Mouse (Mus musculus) forebrain, embryonic 15.5 days (tissue): ENCODE measurements around the gene Ugt1a6b. TPM values are rescaled to one million over a fixed set of nuclear protein-coding genes. Genes with fewer than 3 reads are reported as not detected.

Experiments
- ATAC-seq: fragments of 200-750 bp; cut with Nextera tagmentation; replicated peaks from 2 replicates; pipeline ENCODE4 v1.8.0; 2017; ENCODE audit warnings: mild to moderate bottlenecking, moderate TSS enrichment, moderate library complexity
- H3K27ac ChIP-seq: fragments of 300-500 bp; sonication (generic); replicated peaks from 2 replicates; pipeline ENCODE4 v1.5.1; 2015; ENCODE audit warnings: mild to moderate bottlenecking, inconsistent platforms
- H3K27me3 ChIP-seq: fragments of 300-500 bp; sonication (generic); 2 replicates; pipeline ENCODE4 v1.6.1; 2015; ENCODE audit warnings: inconsistent platforms
- H3K36me3 ChIP-seq: fragments of 300-500 bp; sonication (generic); 2 replicates; pipeline ENCODE4 v1.6.1; 2015; ENCODE audit warnings: mild to moderate bottlenecking, inconsistent platforms
- H3K4me1 ChIP-seq: fragments of 300-500 bp; sonication (generic); 2 replicates; pipeline ENCODE4 v1.6.1; 2015; ENCODE audit warnings: inconsistent platforms
- H3K4me2 ChIP-seq: fragments of 300-500 bp; sonication (generic); replicated peaks from 2 replicates; pipeline ENCODE4 v1.6.1; 2015; ENCODE audit warnings: mild to moderate bottlenecking, inconsistent platforms
- H3K4me3 ChIP-seq: fragments of 300-500 bp; sonication (generic); 2 replicates; pipeline ENCODE4 v1.5.1; 2015; ENCODE audit warnings: mild to moderate bottlenecking, inconsistent platforms
- H3K9ac ChIP-seq: fragments of 300-500 bp; sonication (generic); replicated peaks from 2 replicates; pipeline ENCODE4 v1.6.1; 2015; ENCODE audit warnings: mild to moderate bottlenecking, inconsistent platforms
- H3K9me3 ChIP-seq: fragments of 300-500 bp; sonication (generic); 2 replicates; pipeline ENCODE4 v1.6.1; 2016; ENCODE audit warnings: inconsistent platforms
- WGBS: fragments of 180-500 bp; shearing (Covaris S2); methylation state at CpG from one replicate; pipeline ENCODE4 v1.1.7; 2015; ENCODE audit warnings: mixed read lengths; 5-methylcytosine and 5-hydroxymethylcytosine counted together
- polyA plus RNA-seq: library from polyadenylated mRNA; unstranded; fragments of >200 nt; fragmentation: Nextera tagmentation; extraction: Ambion mirVana; gene quantifications from 2 replicates; pipeline ENCODE4 v1.2.1, GENCODE M21; 2015

The Ugt1a6b gene
- polyA plus RNA-seq, 1 experiment from 2014 or later = 2.3 TPM

DNA sequence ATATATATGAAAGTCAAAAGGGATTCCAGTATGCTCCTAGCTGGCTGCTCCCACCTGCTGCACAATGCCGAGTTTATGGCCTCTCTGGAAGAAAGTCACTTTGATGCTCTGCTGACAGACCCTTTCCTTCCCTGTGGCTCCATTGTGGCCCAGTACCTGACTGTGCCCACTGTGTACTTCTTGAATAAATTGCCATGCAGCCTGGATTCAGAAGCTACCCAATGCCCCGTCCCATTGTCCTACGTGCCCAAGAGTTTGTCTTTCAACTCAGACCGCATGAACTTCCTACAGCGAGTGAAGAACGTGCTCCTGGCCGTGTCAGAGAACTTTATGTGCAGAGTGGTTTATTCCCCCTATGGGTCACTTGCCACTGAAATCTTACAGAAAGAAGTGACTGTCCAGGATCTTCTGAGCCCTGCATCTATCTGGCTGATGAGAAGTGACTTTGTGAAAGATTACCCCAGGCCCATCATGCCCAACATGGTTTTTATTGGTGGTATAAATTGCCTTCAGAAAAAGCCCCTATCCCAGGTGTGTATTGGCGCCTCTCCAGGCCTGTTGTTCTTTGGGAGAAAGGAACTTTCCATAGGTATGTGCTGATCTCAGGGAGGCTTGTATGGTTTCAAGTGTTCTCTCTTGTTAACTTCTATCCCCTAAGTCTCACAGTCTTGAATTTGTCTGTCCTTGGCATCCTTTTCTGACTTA lies 109.4 kb downstream of the Ugt1a6b start:
- Histone ChIP-seq H3K27ac (no peak overlapping the region), H3K4me2 (no peak overlapping the region), H3K36me3 (no peaks in the 10 kb centered on the region), H3K27me3 (no peaks in the 10 kb centered on the region), H3K4me1 (no peaks in the 10 kb centered on the region), H3K9me3 (peaks cover 58% of the 10 kb centered on the region), H3K4me3 (no peak overlapping the region), H3K9ac (no peak overlapping the region)
- 62% methylated on average over 8 of the region's 8 CpGs for WGBS
- ATAC-seq = peak; percentile 11; the same call in 1 of the 2 replicates

DNA sequence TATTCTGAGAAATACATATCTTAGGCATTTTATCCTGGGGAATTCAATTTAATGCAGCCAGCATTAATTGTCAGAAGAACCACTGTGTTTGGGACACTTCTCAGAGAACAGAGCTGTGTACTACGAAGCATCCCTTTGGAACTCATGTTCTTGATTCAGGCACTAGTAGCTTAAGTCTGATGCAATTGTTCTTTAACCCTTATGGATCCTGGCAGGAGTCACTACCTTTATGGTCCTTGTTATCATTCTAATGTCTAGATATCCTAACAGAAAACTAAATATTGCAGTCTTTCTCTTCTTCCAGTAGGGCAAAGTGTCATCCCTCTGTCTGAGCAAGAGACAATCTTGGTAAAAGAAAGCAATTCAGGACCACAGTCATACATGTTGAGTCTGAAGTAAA lies 110.0 kb downstream of the Ugt1a6b start:
- H3K4me1 ChIP-seq = no peaks in the 10 kb centered on the region
- peaks cover 60% of the 10 kb centered on the region for H3K9me3 ChIP-seq
- 79% methylated on average over 1 of the region's 1 CpGs for WGBS
- no peak for ATAC-seq
- H3K9ac ChIP-seq = no peak overlapping the region
- H3K27ac ChIP-seq = no peak overlapping the region
- no peaks in the 10 kb centered on the region for H3K27me3 ChIP-seq
- no peak overlapping the region for H3K4me2 ChIP-seq
- no peak overlapping the region for H3K4me3 ChIP-seq
- H3K36me3 ChIP-seq = no peaks in the 10 kb centered on the region

DNA sequence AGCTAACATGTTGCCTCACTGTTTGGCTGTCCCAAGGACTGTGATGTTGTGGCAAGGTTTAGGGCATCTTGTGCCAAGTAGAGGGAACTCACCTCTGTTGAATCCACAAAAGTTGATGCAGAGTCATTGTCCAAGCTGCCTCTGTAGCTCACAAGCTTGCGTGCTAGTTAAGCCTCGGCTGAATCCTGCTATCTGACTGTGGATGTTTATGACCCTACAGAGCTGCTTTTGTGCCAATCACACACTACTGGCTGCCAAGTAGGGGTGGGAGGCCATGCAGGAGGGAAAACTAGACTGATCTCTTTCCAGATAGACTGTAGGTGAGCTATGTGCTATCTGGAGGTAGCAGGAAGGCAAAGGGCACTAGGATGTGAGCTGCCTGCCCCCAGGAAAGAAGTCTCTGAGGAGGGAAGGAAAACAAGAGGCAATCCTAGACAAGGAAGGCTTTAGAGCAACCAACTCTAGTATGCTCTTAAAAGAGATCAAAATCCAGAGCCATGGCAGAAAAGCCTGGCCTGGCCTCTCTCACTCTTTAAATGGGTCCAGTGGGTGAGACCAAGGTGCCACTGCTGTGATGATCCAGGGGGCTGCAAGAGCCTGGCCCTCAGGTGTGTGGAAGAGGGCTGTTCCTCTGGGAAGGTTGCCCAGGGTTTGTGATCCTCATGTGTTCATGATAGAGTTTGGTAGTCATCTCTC lies 110.9 kb downstream of the Ugt1a6b start:
- Histone ChIP-seq H3K4me3 (no peak overlapping the region), H3K4me2 (no peak overlapping the region), H3K27ac (no peak overlapping the region), H3K9me3 (peaks cover 60% of the 10 kb centered on the region), H3K27me3 (no peaks in the 10 kb centered on the region), H3K4me1 (no peaks in the 10 kb centered on the region), H3K36me3 (no peaks in the 10 kb centered on the region), H3K9ac (no peak overlapping the region)
- WGBS = 84% methylated on average over 2 of the region's 2 CpGs
- 0 out of 2 replicates have a peak, but pooled peaks have one; percentile 15 for ATAC-seq

DNA sequence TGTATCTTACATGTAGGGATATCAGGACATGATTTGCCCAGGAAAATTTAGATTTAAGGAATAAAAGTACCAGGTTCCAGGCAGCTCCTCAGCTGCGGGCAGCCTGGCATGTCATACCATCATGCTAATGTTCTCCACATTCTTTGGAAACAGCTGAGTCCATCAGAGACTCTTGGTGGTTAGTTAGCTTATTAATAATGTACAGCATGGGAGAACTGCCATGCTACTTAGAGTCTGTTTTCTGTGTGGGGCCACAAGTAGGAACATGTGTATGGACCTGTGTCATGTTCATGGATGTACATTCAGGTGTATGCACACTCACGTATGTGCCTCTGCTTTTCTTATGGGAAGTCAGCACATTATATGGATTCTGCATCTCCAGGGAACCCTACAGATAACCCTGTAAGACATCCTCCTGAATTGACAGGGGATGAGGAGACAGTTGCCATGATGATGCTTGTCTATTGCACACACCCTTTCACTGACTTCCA lies 111.5 kb downstream of the Ugt1a6b start:
- peaks cover 60% of the 10 kb centered on the region for H3K9me3 ChIP-seq
- WGBS = 80% methylated on average over 2 of the region's 2 CpGs
- no peak overlapping the region for H3K4me2 ChIP-seq
- H3K4me1 ChIP-seq = no peaks in the 10 kb centered on the region
- ATAC-seq = peak; percentile 12; the same call in 1 of the 2 replicates
- H3K4me3 ChIP-seq = no peak overlapping the region
- H3K36me3 ChIP-seq = no peaks in the 10 kb centered on the region
- no peaks in the 10 kb centered on the region for H3K27me3 ChIP-seq
- no peak overlapping the region for H3K27ac ChIP-seq
- H3K9ac ChIP-seq = no peak overlapping the region

DNA sequence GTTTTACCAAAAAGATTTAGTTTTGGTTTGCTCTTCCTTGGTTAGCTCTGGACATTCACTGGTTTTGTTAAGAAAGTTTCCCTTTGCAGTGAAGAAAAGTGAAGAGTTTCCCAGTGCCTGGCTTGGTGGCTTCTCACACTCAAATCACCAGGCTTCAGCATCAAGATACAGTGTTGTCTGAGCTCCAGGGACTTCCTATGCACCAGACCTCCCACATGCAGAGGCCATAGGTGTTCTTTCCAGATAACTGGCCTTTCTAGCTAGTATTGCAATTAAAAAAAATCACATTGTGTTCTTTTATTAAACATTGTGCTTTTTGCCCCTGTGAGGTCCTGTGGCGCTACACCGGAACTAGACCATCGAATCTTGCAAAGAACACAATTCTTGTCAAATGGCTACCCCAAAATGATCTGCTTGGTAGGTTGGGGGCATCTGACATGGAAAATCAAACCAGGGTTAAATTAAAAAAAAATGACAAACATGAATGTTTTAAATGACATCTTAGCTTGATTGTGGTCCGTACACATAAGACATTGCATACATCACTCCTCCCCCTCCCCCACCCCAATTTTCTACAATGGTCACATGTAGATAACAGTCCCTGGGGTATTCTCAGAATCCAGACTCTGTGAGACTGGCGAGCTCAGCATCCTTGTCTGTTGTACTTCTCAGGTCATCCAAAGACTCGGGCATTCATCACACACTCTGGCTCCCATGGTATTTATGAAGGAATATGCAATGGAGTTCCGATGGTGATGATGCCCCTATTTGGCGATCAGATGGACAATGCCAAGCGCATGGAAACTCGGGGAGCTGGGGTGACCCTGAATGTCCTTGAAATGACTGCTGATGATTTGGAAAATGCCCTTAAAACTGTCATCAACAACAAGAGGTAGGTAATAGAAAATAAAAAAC lies 112.7 kb downstream of the Ugt1a6b start:
- H3K9me3 ChIP-seq = peaks cover 60% of the 10 kb centered on the region
- WGBS = 69% methylated on average over 10 of the region's 10 CpGs
- ATAC-seq = no peak
- H3K4me2 ChIP-seq = no peak overlapping the region
- H3K4me3 ChIP-seq = no peak overlapping the region
- H3K36me3 ChIP-seq = no peaks in the 10 kb centered on the region
- no peaks in the 10 kb centered on the region for H3K27me3 ChIP-seq
- H3K4me1 ChIP-seq = no peaks in the 10 kb centered on the region
- no peak overlapping the region for H3K9ac ChIP-seq
- no peak overlapping the region for H3K27ac ChIP-seq

DNA sequence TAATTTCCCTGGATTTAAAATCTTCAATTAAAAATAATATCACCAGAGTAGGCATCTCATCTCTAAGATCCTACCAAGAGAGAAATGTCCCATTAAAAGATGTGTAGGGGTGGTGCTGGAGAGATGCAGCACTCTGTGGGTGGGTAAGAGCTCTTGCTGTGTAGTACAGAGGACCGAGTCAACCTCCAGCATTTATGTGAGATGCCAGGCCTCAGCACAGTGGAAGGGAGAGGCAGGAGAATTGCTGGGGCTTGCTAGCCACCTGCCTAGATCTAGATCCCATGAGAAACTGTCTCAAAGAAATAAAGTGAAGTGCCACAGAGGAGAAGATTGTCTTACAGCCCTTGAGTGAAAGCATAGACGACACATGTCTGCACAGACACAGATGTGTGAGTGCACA lies 113.5 kb downstream of the Ugt1a6b start:
- ATAC-seq = no peak
- 63% methylated on average over 2 of the region's 2 CpGs for WGBS

DNA sequence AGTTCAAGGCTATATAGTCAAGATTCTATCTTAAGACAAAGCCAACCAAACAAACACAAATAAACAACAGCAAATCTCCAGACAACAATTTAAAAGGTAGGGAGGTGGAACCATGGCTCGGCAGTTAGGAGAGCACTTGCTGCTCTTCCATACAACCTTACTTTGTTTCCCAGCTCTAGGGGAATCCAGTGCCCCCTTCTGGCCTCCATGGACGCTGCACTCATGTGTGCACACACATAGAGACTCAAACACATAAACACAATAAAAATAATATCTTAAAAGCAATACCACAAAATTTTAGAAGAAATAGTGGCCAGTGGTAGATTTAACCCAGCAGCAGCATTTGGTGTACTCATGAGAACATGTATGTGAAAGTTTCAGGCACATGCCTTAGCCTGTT lies 114.1 kb downstream of the Ugt1a6b start:
- Histone ChIP-seq H3K4me2 (no peak overlapping the region), H3K4me3 (no peak overlapping the region), H3K4me1 (no peaks in the 10 kb centered on the region), H3K27me3 (no peaks in the 10 kb centered on the region), H3K27ac (no peak overlapping the region), H3K36me3 (no peaks in the 10 kb centered on the region), H3K9ac (no peak overlapping the region), H3K9me3 (peaks cover 51% of the 10 kb centered on the region)
- WGBS = 67% methylated on average over 2 of the region's 2 CpGs
- no peak for ATAC-seq

More for the DNA sequence above, 113.5 kb downstream of the Ugt1a6b start:
- Histone ChIP-seq H3K4me2 (no peak overlapping the region), H3K9ac (no peak overlapping the region), H3K4me3 (no peak overlapping the region), H3K27ac (no peak overlapping the region), H3K27me3 (no peaks in the 10 kb centered on the region), H3K4me1 (no peaks in the 10 kb centered on the region), H3K36me3 (no peaks in the 10 kb centered on the region), H3K9me3 (peaks cover 56% of the 10 kb centered on the region)

DNA sequence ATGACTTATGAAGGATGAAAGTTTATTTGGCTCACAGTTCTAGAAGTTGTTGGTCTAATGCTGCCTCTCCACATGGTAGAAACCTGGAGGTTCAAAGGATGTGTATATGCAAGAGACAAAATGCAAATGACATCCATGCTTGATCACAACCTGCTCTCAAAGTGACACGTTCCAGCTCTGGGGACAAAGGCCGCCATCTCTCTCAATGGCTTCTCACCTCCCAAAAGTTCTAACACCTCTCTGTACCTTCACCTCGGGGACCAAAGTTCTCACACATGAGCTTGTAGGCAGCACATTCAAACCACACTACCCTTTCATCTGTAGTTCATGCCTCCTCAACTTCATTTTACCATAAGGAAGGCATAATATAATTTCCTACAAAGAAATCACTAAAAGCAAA lies 114.5 kb downstream of the Ugt1a6b start:
- 45% methylated on average over 3 of the region's 3 CpGs for WGBS
- no peak overlapping the region for H3K4me2 ChIP-seq
- no peak overlapping the region for H3K4me3 ChIP-seq
- H3K27me3 ChIP-seq = no peaks in the 10 kb centered on the region
- H3K36me3 ChIP-seq = no peaks in the 10 kb centered on the region
- ATAC-seq = no peak
- no peak overlapping the region for H3K27ac ChIP-seq
- H3K9me3 ChIP-seq = peaks cover 49% of the 10 kb centered on the region
- H3K9ac ChIP-seq = no peak overlapping the region
- H3K4me1 ChIP-seq = no peaks in the 10 kb centered on the region

DNA sequence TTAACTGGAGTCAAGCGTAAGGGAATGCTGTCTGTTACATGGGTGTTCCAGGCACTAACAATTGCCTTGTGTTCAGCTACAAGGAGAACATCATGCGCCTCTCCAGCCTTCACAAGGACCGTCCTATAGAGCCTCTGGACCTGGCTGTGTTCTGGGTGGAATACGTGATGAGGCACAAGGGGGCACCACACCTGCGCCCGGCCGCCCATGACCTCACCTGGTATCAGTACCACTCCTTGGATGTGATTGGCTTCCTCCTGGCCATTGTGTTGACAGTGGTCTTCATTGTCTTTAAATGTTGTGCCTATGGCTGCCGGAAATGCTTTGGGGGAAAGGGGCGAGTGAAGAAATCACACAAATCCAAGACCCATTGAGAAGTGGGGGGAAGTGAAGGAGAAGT lies 115.0 kb downstream of the Ugt1a6b start:
- Histone ChIP-seq H3K9ac (no peak overlapping the region), H3K9me3 (peaks cover 44% of the 10 kb centered on the region), H3K27ac (no peak overlapping the region), H3K27me3 (no peaks in the 10 kb centered on the region), H3K4me1 (no peaks in the 10 kb centered on the region), H3K4me2 (no peak overlapping the region), H3K36me3 (no peaks in the 10 kb centered on the region), H3K4me3 (no peak overlapping the region)
- no peak for ATAC-seq
- WGBS = 77% methylated on average over 9 of the region's 9 CpGs

DNA sequence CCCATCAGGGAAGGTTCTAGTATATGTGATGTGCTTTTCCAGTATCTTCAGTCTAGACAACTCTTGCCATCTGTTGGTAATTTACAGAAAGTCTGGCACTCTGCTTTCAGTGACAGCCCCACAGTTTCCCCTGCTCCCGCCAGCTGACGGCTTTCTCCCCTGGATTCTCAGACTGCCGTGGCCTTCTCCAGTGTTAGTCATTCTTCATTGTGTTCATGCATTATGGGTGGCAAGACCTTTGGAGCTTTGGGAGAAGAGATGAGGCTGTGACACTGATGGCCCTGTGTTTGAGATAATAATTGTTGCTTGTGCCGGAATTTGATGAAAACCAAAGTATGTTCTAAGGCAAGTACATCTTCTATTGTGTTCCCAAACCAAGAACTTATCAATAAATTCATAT lies 115.5 kb downstream of the Ugt1a6b start:
- no peak for ATAC-seq

DNA sequence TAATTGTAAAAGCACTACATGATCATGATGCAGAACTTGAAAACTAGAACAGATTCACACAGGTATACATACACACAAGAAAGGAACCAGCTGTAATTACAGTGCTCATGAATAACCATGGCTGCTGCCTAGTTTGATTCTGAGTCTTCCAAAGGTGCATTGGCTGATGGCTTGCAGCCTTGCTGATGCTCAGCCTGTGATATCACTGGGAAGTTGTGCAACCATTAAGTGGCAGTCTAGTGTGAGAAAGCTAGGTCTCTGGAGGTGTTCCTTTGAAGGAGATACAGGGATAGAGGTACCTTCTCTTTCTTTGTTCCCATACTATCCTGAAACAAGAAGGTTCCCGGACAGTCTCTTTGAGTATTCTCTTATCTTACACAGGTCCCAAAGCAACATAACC lies 116.0 kb downstream of the Ugt1a6b start:
- no peaks in the 10 kb centered on the region for H3K36me3 ChIP-seq
- WGBS = 20% methylated on average over 1 of the region's 1 CpGs
- H3K4me3 ChIP-seq = no peak overlapping the region
- H3K4me2 ChIP-seq = no peak overlapping the region
- no peak for ATAC-seq
- no peaks in the 10 kb centered on the region for H3K4me1 ChIP-seq
- H3K9ac ChIP-seq = no peak overlapping the region
- H3K27me3 ChIP-seq = no peaks in the 10 kb centered on the region
- H3K9me3 ChIP-seq = peaks cover 34% of the 10 kb centered on the region
- H3K27ac ChIP-seq = no peak overlapping the region

More for the DNA sequence above, 115.5 kb downstream of the Ugt1a6b start:
- Histone ChIP-seq H3K9ac (no peak overlapping the region), H3K27ac (no peak overlapping the region), H3K4me1 (no peaks in the 10 kb centered on the region), H3K36me3 (no peaks in the 10 kb centered on the region), H3K4me2 (no peak overlapping the region), H3K9me3 (peaks cover 38% of the 10 kb centered on the region), H3K4me3 (no peak overlapping the region), H3K27me3 (no peaks in the 10 kb centered on the region)
- 52% methylated on average over 4 of the region's 4 CpGs for WGBS

DNA sequence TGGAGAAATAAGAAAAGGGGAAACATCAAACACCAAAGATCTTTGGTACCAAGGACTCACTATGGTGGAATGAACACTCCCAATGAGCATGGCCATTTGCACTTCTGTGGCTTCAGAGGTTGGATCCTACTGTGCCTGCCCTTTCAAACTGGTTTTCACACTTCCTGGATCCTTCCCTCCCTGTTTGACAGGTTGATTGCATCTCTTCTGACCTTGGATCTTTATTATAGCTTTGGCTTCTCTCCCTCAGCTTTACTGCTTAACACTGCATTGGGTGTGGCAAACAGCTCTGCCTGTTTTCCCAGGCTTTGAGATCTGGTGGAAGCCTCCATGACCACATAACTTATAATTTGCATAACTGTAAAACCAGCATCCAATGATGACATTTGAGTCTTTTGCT lies 117.3 kb downstream of the Ugt1a6b start:
- ATAC-seq = no peak
- no peaks in the 10 kb centered on the region for H3K27me3 ChIP-seq

More for the DNA sequence above, 117.3 kb downstream of the Ugt1a6b start:
- Histone ChIP-seq H3K4me2 (no peak overlapping the region), H3K4me1 (no peaks in the 10 kb centered on the region), H3K9me3 (peaks cover 24% of the 10 kb centered on the region), H3K4me3 (no peak overlapping the region), H3K36me3 (no peaks in the 10 kb centered on the region), H3K9ac (no peak overlapping the region), H3K27ac (no peak overlapping the region)
